Mouse (Mus musculus) 3134 (cell line): ENCODE data around the gene Grwd1.

Experiments
- DNase-seq: peaks from one replicate; pipeline ENCODE4 v3.0.0-alpha.2; 2011; ENCODE audit warnings: low spot score; ENCODE audit not compliant: insufficient read length; ENCODE audit errors: extremely low read depth

Gene Grwd1

GRCm38 (mm10) chr7:45779081-45779641 is 51.6 kb downstream of the Grwd1 start:
- DNase-seq = no peak

GRCm38 (mm10) chr7:45775237-45775636 is 55.5 kb downstream of the Grwd1 start:
- DNase-seq = no peak
